Mouse (Mus musculus) brown adipose tissue, adult 24 weeks (tissue): ENCODE results near the gene Chst8. TPM values are rescaled to one million over a fixed set of nuclear protein-coding genes. Genes with fewer than 3 reads are reported as not detected.

ENCODE experiments used
- H3K27ac ChIP-seq: fragments of 200-500 bp; replicated peaks from 2 replicates; pipeline ENCODE4 v1.5.1; 2012; ENCODE audit warnings: low read depth, mild to moderate bottlenecking, low read length
- H3K4me1 ChIP-seq: fragments of 200-500 bp; 2 replicates; pipeline ENCODE4 v1.6.1; 2012; ENCODE audit warnings: low read length, mixed read lengths; ENCODE audit not compliant: control insufficient read depth, insufficient read depth, insufficient read length
- H3K4me3 ChIP-seq: fragments of 200-500 bp; 2 replicates; pipeline ENCODE4 v1.5.1; 2012; ENCODE audit warnings: low read depth, mild to moderate bottlenecking, low read length, moderate library complexity; ENCODE audit not compliant: insufficient read depth
- polyA plus RNA-seq: library from polyadenylated mRNA; stranded (reverse); fragments of >200 nt; gene quantifications from 2 replicates; pipeline ENCODE4 v1.2.4, GENCODE M21; 2012; ENCODE audit not compliant: missing spikeins, insufficient read depth, insufficient read length

Gene Chst8
- polyA plus RNA-seq, 1 experiment, result 2.0 TPM

DNA sequence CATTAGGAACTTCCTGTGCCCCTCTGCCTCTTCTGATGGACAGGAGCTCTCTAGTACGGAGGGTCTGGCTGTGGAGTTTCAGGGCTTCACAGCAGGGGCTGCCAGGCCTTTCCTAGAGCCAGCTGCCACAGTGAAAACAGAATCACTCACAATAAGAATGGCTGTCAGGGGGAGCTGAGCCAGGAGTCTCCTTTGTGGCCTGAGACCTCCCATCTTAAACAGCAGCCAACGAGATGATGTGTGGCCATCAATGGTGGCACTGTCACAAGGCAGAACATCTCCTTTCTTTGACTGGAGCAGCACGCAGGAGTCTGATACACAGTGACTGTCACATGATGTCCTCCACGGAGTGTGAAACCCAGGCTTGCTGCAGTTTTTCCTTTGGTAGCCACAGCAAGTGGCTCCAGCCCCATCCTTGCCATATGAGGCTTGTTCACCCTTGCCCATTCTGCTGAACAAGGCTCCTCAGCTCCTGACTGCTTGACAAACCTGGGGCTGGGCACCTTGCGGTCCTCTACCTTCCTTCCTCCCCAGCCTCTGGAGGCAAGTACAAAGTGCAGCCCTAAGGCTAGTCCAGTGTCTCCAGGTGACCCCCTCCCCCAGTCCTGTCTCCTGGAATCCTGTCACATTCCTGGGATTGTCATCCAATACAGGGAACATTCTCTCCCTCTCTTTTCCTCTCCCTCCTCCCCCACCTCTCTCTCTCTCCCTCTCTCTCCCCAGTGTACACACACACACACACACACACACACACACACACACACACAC lies 91.4 kb downstream of the Chst8 start:
- Histone ChIP-seq H3K27ac (no peak overlapping the region), H3K4me1 (no peaks in the 10 kb centered on the region), H3K4me3 (no peak overlapping the region)

DNA sequence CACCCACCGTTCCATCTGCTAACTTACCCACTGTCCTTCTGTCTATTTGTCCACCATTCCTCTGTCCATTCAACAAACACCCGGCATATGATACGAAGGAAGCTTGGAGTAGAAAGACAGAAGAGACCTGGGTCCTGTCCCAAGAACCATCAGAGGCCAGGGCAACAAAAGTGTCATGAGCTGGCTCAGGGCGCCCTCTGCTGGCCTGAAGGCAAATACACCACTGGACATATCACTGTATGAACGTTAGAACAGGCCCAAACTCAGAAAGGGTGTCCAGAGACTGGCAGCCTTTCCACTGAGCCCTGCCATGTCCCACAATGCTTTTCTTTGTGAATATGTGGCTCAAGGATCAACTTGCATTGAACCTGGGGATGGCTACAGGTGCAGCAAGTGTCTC lies 92.9 kb downstream of the Chst8 start:
- no peak overlapping the region for H3K4me3 ChIP-seq
- H3K27ac ChIP-seq, result no peak overlapping the region
- no peaks in the 10 kb centered on the region for H3K4me1 ChIP-seq

DNA sequence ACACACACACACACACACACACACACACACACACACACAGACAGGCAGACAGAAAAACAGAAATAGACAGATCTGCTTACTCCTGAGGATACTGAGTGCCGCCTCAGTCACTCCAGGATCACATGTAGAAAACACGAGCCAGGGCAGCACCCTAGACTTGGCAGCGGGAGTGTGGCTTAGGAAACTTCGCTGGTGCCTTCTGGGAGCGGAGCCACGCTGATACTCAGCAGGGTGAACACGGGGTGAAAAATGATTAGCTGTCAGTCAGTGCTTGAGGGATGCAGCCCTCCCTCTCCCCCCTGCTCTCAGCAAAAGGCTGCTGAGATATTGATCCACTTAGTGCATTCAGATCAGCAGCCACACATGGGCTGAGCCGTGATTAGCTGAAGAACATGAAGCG lies 93.9 kb downstream of the Chst8 start:
- no peak overlapping the region for H3K27ac ChIP-seq
- no peak overlapping the region for H3K4me3 ChIP-seq
- H3K4me1 ChIP-seq, result no peaks in the 10 kb centered on the region

DNA sequence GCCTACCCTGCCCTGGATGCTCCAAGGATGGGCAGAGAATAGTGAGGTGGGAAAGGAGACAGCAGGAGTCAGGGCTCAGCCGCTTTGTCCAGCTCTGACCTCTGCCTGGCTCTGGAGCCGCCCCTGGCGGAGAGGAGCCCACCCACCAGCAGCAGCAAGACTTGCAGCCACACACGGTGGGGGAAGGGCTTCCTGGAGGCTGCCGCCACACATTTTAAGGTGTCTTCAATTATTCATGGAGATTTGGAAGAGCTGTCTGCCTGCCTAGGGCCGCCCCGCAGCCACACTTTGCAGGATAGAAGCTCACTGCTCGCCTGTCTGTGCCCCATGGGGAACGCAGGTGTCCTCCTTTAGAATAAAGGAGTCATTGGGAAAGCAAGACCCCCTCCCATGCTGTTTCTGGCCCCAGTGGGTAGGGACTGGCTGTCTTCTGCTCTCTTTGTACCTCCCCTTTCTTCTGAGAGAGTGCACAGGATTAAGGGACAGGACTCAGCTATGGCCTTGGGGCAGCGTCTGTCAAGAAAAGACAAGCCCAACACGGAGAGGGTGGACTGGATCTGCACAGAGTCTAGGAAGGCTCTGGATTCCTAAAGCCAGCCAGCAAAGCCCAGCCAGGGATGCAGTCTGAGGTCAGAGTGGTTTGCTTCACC lies 95.2 kb downstream of the Chst8 start:
- Histone ChIP-seq H3K27ac (no peak overlapping the region), H3K4me3 (no peak overlapping the region), H3K4me1 (no peaks in the 10 kb centered on the region)

DNA sequence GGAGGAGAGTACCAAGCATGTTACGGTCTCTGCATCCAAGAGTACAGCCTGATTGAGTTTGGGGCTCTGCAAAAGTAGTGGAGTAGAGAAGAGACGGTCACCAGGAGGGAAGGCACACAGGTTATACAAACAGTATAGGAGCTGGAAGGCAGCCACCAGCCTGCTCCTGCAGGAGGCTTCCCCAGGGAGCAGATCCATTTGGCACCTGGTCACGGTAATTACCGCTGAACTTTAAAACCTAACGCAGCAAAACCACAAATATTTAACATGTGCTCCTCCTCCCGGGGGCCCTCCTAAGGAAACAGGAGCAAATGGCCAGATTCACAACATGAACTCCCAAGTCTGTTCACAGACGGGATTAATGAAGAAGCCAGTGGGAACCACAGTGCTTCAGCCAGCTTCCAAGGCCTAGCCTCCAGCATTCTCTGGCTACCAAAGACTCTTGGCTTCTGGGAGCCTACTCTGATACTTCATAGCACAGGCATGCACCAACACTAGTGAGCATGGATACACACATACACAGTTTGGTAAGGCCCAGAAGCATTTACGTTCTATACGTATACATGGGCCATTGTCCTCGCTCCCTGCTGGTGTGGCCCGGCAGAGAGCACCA lies 97.6 kb downstream of the Chst8 start:
- no peak overlapping the region for H3K27ac ChIP-seq
- no peaks in the 10 kb centered on the region for H3K4me1 ChIP-seq
- no peak overlapping the region for H3K4me3 ChIP-seq

DNA sequence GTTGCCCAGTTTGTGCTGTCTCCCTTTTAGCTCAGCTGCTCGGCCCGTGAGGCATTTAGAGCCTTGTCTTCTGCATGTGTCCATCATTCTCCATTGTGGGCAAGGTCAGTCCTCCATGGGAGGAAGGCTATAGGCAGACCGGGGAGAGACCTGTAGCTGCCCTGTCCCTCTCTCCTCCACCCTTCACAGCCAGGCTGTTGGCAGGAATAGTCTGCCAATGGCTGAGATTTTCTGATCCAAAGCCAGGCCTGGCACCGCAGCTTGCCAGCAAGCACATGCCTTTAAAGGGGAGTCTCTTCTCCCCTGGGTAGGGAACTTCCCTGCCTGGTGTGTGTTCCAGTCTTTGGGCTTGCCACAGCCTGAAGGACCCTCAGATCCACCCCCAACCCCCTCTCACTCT lies 103.4 kb downstream of the Chst8 start:
- Histone ChIP-seq H3K4me3 (no peak overlapping the region), H3K27ac (no peak overlapping the region), H3K4me1 (no peaks in the 10 kb centered on the region)

DNA sequence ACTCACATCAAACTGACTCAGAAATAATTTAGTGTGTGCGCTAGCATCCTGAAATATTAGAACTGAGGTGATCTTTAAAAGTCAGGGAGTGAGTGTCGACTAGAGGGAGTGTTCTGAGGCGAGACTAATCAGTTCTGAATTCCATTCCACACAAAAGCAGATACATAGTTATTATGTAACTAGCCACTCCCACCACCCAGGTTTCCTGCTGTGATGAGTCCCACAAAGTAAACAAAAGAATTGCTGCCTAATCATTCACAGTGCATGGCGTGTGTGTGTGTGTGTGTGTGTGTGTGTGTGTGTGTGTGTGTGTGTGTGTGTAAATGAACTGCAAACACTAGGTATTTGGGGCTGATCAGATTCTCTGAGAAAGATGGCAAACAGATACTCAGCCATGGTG lies 108.1 kb downstream of the Chst8 start:
- Histone ChIP-seq H3K4me1 (no peaks in the 10 kb centered on the region), H3K4me3 (no peak overlapping the region), H3K27ac (no peak overlapping the region)

DNA sequence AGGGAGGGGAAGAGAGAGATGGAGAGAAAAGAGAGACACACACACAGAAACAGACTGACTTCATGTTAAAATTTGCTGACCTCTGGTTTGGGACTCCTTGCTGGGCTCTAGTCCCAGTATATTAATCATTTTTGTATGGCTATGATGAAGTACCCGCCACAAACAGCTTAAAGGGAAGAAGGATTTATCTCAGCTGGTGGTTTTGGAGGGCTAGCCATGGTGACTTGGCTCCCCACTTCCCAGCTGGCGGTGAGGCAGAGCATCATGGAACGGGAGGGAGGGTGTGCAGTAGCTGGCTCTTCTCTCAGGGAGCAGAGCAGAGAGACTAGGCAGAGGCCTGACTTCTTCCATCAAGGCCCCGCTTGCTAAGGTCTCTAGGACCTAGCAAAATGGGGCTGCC lies 109.1 kb downstream of the Chst8 start:
- no peak overlapping the region for H3K27ac ChIP-seq
- no peak overlapping the region for H3K4me3 ChIP-seq
- no peaks in the 10 kb centered on the region for H3K4me1 ChIP-seq

DNA sequence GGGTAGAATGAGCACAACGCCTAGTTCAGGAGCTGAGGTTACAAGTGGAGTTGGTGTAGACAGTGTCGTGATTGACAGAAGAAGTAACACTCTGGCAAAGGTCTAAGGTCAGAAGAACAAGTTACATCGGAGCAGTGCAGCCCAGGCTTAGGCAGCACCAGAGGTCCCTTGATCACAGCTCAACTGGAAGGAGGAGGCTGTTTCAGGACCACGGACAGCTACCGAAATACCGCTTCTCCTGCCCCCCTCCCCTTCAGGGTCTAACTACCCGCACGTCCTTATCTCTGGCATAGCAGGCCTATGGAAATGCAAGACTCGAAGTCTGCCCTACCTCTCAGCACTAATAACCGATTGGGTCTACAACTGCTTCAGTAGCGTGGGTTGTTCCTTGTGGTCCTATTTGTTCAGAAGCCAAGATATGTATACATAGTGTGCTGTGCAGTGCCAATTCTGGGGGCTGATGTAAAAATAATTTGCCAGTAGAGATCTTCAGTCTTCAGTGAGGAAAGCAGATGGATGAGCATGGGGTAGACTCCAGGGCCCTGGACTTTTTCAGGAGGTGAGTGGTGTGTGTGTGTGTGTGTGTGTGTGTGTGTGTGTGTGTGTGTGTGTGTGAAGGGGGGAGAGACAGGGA lies 109.7 kb downstream of the Chst8 start:
- no peaks in the 10 kb centered on the region for H3K4me1 ChIP-seq
- H3K4me3 ChIP-seq, result no peak overlapping the region
- no peak overlapping the region for H3K27ac ChIP-seq

DNA sequence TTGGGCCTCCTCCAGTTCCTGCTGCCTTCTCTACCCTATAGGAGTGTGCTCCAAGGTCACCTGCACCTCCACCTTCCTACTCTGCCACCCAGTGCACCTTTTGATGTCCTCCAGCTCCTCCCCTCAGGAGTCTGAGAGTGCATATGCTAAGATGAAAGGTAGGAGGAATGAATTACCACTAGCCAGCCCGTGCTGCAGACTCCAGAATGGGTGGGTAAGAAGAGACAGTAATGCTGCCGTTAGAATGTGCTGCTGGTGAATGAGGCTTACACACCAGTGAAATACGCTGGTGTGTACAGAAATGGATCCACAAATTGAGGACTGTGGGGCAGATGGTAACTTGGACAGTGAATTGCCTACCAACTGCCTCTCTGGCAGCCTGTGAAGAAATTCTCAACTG lies 112.6 kb downstream of the Chst8 start:
- H3K4me3 ChIP-seq, result no peak overlapping the region

DNA sequence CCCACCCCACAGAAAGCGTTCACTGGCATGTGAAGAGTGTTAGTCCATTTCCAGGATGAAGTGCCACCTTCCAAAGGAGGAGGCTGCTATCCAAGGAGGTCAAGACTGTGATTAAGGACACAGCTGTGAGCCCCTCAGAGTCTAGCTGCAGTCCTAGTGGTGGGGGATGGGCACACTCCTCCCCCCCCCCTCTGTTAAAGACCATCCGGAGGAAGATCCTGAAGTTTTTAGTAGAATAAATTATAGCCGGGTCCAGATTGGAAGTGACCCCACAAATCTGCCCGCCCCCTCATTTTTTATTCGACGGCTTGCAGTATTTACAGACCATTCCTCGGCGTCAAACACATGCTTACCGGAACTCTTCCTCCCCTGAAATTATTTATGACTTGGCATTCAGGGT lies 114.3 kb downstream of the Chst8 start:
- Histone ChIP-seq H3K27ac (no peak overlapping the region), H3K4me1 (no peaks in the 10 kb centered on the region), H3K4me3 (no peak overlapping the region)

More for the DNA sequence above, 112.6 kb downstream of the Chst8 start:
- H3K4me1 ChIP-seq, result no peaks in the 10 kb centered on the region
- no peak overlapping the region for H3K27ac ChIP-seq

DNA sequence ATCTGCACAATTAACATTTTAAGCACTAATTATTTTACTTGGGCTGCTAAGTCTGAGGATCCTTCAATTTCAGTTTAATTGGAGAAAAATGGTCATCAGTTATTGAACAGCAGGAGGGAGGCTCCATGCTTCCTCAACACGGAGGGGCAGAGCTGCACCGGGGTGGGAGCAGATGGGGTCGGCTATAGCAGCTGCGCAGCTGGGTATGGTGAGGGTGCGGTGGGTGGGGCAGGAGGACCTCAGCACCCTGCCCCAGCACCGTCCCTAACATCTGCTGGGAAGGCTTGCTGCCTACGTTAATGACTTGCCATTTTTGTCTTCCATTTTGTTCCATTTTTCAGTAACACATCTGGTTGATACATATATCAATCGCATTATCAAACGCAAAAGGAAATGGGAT lies 116.4 kb downstream of the Chst8 start:
- H3K27ac ChIP-seq, result no peak overlapping the region
- no peaks in the 10 kb centered on the region for H3K4me1 ChIP-seq
- no peak overlapping the region for H3K4me3 ChIP-seq

DNA sequence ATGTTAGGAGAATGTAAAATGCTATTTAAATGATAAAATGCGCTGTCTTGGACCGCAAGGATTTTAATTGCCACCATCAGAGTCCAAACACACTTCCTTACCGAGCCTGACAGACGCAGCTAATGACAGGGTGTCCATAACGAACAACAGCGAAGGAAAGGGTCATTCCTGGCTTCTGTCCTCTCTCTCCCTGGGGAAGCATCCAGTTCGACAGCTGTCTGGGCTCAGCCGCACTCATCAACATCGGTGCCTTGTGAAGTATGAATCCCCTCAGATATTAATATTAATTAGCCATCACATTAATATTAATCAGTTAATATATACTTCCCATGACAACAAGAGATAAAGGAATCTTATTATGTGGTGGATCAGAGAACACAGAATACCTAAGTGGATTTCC lies 117.6 kb downstream of the Chst8 start:
- no peak overlapping the region for H3K27ac ChIP-seq
- no peak overlapping the region for H3K4me3 ChIP-seq
- no peaks in the 10 kb centered on the region for H3K4me1 ChIP-seq

DNA sequence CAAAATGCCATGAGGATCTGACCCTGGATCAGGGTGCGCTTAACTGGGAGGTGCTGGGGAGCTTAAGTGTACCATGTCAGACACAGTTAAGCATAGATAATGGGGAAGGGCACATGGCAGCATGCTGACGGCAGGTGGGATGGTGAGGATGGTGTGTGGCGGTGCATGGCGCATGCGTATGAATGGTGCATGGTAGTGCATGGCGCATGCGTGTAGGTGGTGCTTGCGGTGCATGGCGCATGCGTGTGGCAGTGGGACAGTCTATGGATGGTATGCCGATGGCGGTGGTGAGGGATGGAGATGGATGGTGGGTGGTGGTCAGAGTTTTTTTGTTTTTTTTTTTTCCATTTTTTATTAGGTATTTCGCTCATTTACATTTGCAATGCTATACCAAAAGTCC lies 118.6 kb downstream of the Chst8 start:
- H3K27ac ChIP-seq, result no peak overlapping the region
- H3K4me3 ChIP-seq, result no peak overlapping the region
- no peaks in the 10 kb centered on the region for H3K4me1 ChIP-seq

DNA sequence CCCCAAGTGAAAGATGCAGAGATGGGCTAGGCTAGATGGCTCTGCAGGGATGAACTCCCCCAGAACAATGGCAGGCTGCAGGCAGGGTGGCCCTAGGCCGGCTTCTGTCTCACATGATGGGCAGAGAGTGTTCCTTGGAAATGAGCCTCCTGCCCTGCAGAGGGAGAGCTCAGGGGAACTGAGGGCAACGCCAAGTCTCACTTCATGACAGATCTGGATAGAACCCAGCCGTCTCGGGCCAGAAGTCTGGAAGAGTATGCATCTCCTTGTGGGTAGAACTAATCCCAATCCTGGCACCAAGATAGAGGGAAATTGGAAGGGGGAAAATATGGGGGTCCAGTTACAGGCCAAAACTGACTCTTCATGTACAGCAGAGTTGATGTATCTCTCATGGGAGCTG lies 119.4 kb downstream of the Chst8 start:
- Histone ChIP-seq H3K27ac (no peak overlapping the region), H3K4me1 (no peaks in the 10 kb centered on the region), H3K4me3 (no peak overlapping the region)
